Mouse (Mus musculus): ENCODE data around the gene Pitpnm1.

DNA sequence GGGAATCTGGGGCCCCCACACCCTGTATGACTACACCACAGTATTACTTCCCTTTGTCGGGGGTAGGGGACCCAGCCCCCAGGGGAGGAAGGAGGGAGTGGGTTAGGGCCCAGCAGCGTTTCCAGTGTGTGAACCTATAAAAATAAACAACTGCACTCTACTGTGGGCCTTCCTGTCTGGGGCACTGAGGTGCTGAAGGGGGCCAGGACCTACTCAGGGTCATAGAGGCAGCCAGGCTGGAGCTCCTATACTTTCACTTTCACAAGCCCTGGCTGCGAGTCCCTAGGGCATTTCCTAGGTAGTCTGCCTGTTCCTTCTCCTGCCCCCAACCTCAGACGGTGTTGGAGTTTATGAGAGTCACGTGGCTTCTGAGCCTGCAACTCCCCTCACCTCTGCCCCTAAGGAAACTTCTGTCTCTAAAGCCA, 14.0 kb downstream of the Pitpnm1 start:
- TF ChIP-seq CTCF (IDR thresholded peaks at IDR 0.05; ENCODE audit: borderline replicate concordance, insufficient read depth, low read length) (no peak), POLR2A (IDR thresholded peaks at IDR 0.05; ENCODE audit: low read depth, low read length) (no peak)
